Comparison of ENCODE assay signal across 14 mouse cellular contexts in genomic region chr6:71184941-71185604, GRCm38 (mm10). TPM values are rescaled to one million over a fixed set of nuclear protein-coding genes. Genes with fewer than 3 reads are reported as not detected.
"Had no signal": no experiment of that assay in that cellular context is flagged by ENCODE, and none has a peak within 500 bp of the region (broad histone marks: within the 10 kb centered on the region; RNA-seq: fewer than 3 reads in every experiment).

No protein-coding gene starts in this region.

- H3K27ac ChIP-seq: limb, embryonic 13.5 days; liver, embryonic 13.5 days; midbrain, embryonic 12.5 days; neural tube, embryonic 13.5 days had no signal

- H3K9me3 ChIP-seq: limb, embryonic 13.5 days; liver, embryonic 13.5 days; midbrain, embryonic 12.5 days; neural tube, embryonic 13.5 days had no signal

- DNase-seq: kidney, adult 8-10 months; kidney, postnatal 25 days; layer of hippocampus, adult 9-11 months; layer of hippocampus, postnatal 36 days; left cerebral cortex, postnatal 4 days; liver, embryonic 13.5 days; right cerebral cortex, postnatal 14 days; thymus, adult 18-20 months; thymus, postnatal 14 days had no signal

- H3K4me1 ChIP-seq: limb, embryonic 13.5 days; midbrain, embryonic 12.5 days; neural tube, embryonic 13.5 days had no signal

- H3K9ac ChIP-seq: limb, embryonic 13.5 days; liver, embryonic 13.5 days; midbrain, embryonic 12.5 days; neural tube, embryonic 13.5 days had no signal

- H3K36me3 ChIP-seq: limb, embryonic 13.5 days; liver, embryonic 13.5 days; midbrain, embryonic 12.5 days; neural tube, embryonic 13.5 days had no signal

- H3K4me3 ChIP-seq: limb, embryonic 13.5 days; liver, embryonic 13.5 days; midbrain, embryonic 12.5 days; neural tube, embryonic 13.5 days had no signal

- ATAC-seq: inflammation-experienced regulatory T-cells, adult 6 months; midbrain, embryonic 16.5 days had no signal

- H3K27me3 ChIP-seq: limb, embryonic 13.5 days; liver, embryonic 13.5 days; midbrain, embryonic 12.5 days; neural tube, embryonic 13.5 days had no signal

- H3K4me2 ChIP-seq: limb, embryonic 13.5 days; liver, embryonic 13.5 days; midbrain, embryonic 12.5 days; neural tube, embryonic 13.5 days had no signal

RNA-seq across cellular contexts. Expression of gene Fabp1, which starts 14.6 kb away (rescaled TPM):
- polyA plus RNA-seq: inflammation-experienced regulatory T-cells, adult 6 months; midbrain, embryonic 12.5 days; midbrain, embryonic 16.5 days had no signal
